In genomic region chr5:140257439-140257838, GRCm38 (mm10) we compare ENCODE assay signal across 12 mouse cellular contexts.
"Had no signal": no experiment of that assay in that cellular context is flagged by ENCODE, and none has a peak within 500 bp of the region (broad histone marks: within the 10 kb centered on the region; RNA-seq: fewer than 3 reads in every experiment).

No protein-coding gene starts in this region.

- H3K27me3 ChIP-seq: liver, embryonic 15.5 days; neural tube, embryonic 13.5 days had no signal

- H3K4me1 ChIP-seq: limb, embryonic 10.5 days; liver, embryonic 15.5 days; midbrain, embryonic 10.5 days had no signal

- H3K4me3 ChIP-seq: limb, embryonic 10.5 days; liver, embryonic 15.5 days; midbrain, embryonic 10.5 days; neural tube, embryonic 13.5 days had no signal

- H3K27ac ChIP-seq: liver, embryonic 15.5 days; midbrain, embryonic 10.5 days; neural tube, embryonic 13.5 days had no signal

- DNase-seq: kidney, adult 8-10 months; kidney, postnatal 25 days; layer of hippocampus, adult 9-11 months; lung, adult 2 months; lung, postnatal 4 days; midbrain, embryonic 14.5 days; retina, postnatal 1 day; right cerebral cortex, postnatal 14 days had no signal
